Mouse (Mus musculus): ENCODE measurements around the gene Eif2b5. TPM values are rescaled to one million over a fixed set of nuclear protein-coding genes. Genes with fewer than 3 reads are reported as not detected.

The Eif2b5 gene
- polyA plus RNA-seq, 1 experiment from 2014 or later = 46.9 TPM

DNA sequence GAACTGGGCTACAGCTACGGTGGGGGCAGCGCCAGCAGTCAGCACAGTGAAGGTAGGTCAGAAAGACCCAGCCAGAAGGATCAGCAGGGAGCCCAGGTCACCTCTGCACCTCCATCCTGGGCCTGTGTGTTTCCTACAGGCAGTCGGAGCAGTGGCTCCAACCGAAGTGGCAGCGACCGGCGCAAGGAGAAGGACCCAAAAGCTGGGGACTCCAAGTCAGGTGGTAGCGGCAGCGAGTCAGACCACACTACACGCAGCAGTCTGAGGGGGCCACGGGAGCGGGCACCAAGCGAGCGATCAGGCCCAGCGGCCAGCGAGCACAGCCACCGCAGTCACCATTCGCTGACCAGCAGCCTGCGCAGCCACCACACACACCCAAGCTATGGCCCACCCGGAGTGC is 32.3 kb downstream of the Eif2b5 start:
- Histone ChIP-seq H3K9me3 (ENCODE audit: low read length) (no peaks in the 10 kb centered on the region), H3K4me2 (replicated peaks; ENCODE audit: low read depth, low read length) (no peak overlapping the region), H3K27me3 (replicated peaks; ENCODE audit: insufficient read depth, low read length) (no peaks in the 10 kb centered on the region), H3K4me1 (ENCODE audit: insufficient read depth, low read depth, low read length) (no peaks in the 10 kb centered on the region), H3K9ac (replicated peaks; ENCODE audit: low read depth) (no peak overlapping the region), H3K36me3 (ENCODE audit: insufficient read depth, low read length) (peaks cover 35% of the 10 kb centered on the region), H3K4me3 (ENCODE audit: low read depth, low read length) (no peak overlapping the region), H3K27ac (ENCODE audit: low read length) (no peak overlapping the region)
- no peak for TF ChIP-seq EP300 (IDR thresholded peaks at IDR 0.05)
- no peak for TF ChIP-seq CTCF (IDR thresholded peaks at IDR 0.05)
- ATAC-seq (no peak), DNase-seq (ENCODE audit: low spot score) (no peak)
- WGBS = 94% methylated on average over 20 of the region's 20 CpGs

DNA sequence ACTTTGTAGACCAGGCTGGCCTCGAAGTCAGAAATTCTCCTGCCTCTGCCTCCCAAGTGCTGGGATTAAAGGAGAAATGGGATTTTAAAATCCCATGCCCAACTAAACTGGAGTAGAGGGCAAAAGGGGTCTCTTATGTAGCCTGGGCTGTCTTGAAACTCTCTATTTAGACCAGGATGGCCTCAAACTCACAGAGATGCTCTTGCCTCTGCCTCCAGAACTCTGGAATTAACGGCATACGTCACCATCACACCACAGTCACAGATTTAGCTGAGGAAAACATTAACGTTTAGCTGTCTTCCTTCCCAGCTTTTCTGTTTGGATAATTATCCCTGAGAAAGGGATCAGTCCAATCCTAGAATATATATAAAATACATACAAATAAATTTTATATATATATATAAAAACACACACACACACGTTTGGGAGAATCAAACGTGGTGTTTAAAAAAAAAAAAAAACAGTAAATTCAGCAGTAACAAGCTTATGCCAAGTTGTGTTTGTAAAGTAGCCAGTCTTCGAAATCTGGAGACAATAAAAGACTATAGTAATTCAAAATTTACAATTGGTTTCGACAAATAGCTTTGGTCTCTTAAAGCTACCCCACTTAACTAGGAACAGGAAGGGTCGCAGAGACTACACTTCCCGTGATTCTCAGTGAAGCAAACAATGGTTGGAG is 36.1 kb downstream of the Eif2b5 start:
- no peak for DNase-seq (ENCODE audit: low spot score)
- H3K9me3 ChIP-seq (ENCODE audit: low read length) = no peaks in the 10 kb centered on the region
- TF ChIP-seq CTCF (IDR thresholded peaks at IDR 0.05) = no peak
- peaks cover 16% of the 10 kb centered on the region for H3K4me1 ChIP-seq (ENCODE audit: insufficient read depth, low read depth, low read length)
- H3K4me2 ChIP-seq (replicated peaks; ENCODE audit: low read depth, low read length) = peak overlapping the region; percentile 74; the same call in 1 of the 2 replicates
- peaks cover 24% of the 10 kb centered on the region; the same call in 1 of the 2 replicates for H3K36me3 ChIP-seq (ENCODE audit: insufficient read depth, low read length)
- H3K9ac ChIP-seq (replicated peaks; ENCODE audit: low read depth) = no peak overlapping the region
- H3K27ac ChIP-seq (ENCODE audit: low read length) = no peak overlapping the region
- WGBS = 42% methylated on average over 10 of the region's 10 CpGs
- no peaks in the 10 kb centered on the region for H3K27me3 ChIP-seq (replicated peaks; ENCODE audit: insufficient read depth, low read length)
- no peak for ATAC-seq
- no peak overlapping the region for H3K4me3 ChIP-seq (ENCODE audit: low read depth, low read length)

DNA sequence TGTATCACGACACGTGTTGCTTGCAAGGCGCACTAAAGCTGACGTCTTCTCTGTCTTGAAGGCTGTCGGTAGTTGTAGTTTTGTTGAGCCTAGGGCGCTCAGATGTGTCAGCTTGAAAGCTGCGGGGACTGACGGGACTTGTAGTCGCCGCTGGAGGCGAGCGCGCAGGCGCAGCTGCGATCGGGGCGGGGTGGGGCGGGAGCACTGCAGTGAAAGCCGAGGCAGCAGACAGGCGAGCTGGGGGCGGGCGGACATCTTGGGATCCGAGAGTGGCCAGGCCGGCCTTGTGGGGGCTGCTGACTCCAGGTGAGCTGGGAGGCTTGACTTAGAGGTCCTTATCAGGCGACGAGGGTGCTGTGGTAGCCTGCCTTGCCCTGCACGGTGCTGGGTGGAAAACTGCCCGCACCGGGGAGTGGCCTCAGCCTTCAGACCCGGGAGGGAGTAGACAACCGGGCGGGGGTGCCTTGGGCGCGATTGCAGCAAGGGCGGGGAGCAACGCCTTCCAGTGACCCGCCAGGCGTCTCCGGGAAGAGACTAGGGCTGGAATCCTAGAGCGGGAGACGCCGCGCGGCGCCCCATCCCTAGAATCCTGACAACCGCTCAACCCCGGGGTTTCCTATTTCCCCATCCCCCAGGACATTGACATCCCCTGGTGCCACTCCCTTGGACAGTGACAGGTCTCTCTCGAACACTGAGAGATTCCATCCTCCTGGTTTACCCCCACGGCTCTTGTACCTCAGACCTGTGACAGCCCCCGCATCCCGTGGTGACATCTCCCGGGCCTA is 36.9 kb downstream of the Eif2b5 start, which contains the start of gene Ap2m1:
Gene Ap2m1, plus strand, starts transcription at position 183 of the 785 bp plus-strand sequence.
- H3K27ac ChIP-seq (ENCODE audit: low read length) = peak within 1 kb of the TSS; percentile 93
- peak within 1 kb of the TSS; percentile 91 for H3K4me3 ChIP-seq (ENCODE audit: low read depth, low read length)
- WGBS = under 1% methylated on average over 47 of the region's 52 CpGs
- ATAC-seq (peak; percentile 98), DNase-seq (ENCODE audit: low spot score) (peak; percentile 100)
- peaks cover 27% of the 10 kb centered on the region; the same call in 1 of the 2 replicates for H3K36me3 ChIP-seq (ENCODE audit: insufficient read depth, low read length)
- TF ChIP-seq CTCF (IDR thresholded peaks at IDR 0.05) (no peak), EP300 (IDR thresholded peaks at IDR 0.05) (no peak)
- peak within 1 kb of the TSS; percentile 87 for H3K9ac ChIP-seq (replicated peaks; ENCODE audit: low read depth)
- H3K4me1 ChIP-seq (ENCODE audit: insufficient read depth, low read depth, low read length) = peaks cover 16% of the 10 kb centered on the region
- H3K4me2 ChIP-seq (replicated peaks; ENCODE audit: low read depth, low read length) = peak within 1 kb of the TSS; percentile 74
- H3K9me3 ChIP-seq (ENCODE audit: low read length) = no peaks in the 10 kb centered on the region
- H3K27me3 ChIP-seq (replicated peaks; ENCODE audit: insufficient read depth, low read length) = no peaks in the 10 kb centered on the region

DNA sequence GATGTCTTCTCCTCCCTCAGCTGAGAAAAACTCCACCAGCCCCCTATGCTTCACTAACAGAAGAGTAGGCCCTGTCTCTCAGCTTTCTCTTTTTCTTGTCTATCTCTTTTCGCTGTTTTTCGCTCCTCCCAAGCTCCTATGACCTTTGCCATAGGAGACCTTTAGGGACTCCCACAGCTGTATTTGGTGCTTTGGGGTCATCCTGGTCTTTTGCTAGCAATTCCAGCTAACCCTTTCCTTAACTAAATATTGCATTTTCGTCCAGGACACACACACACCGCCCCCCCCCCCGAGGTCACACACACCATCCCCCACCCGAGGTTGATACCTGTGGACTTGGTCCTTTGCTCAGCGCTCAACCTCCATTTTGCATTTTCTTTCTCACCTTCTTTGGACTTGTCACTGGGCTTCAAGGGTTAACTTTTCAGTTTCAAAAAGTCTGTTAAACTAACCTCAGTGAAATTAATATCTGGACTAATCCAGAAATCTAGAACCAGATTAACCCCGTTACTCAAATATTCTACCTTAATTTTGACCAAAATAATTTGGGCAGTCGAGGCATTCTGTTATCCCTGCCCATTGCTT is 37.6 kb downstream of the Eif2b5 start:
- TF ChIP-seq CTCF (IDR thresholded peaks at IDR 0.05) = no peak
- TF ChIP-seq EP300 (IDR thresholded peaks at IDR 0.05) = no peak
- Histone ChIP-seq H3K27ac (ENCODE audit: low read length) (peak overlapping the region; percentile 93), H3K27me3 (replicated peaks; ENCODE audit: insufficient read depth, low read length) (no peaks in the 10 kb centered on the region), H3K9ac (replicated peaks; ENCODE audit: low read depth) (peak overlapping the region; percentile 87), H3K4me3 (ENCODE audit: low read depth, low read length) (peak overlapping the region; percentile 91), H3K36me3 (ENCODE audit: insufficient read depth, low read length) (peaks cover 25% of the 10 kb centered on the region; the same call in 1 of the 2 replicates), H3K4me2 (replicated peaks; ENCODE audit: low read depth, low read length) (peak overlapping the region; percentile 74), H3K4me1 (ENCODE audit: insufficient read depth, low read depth, low read length) (peaks cover 16% of the 10 kb centered on the region), H3K9me3 (ENCODE audit: low read length) (no peaks in the 10 kb centered on the region)
- 25% methylated on average over 9 of the region's 9 CpGs for WGBS
- DNase-seq (ENCODE audit: low spot score) (peak; percentile 39), ATAC-seq (no peak)

DNA sequence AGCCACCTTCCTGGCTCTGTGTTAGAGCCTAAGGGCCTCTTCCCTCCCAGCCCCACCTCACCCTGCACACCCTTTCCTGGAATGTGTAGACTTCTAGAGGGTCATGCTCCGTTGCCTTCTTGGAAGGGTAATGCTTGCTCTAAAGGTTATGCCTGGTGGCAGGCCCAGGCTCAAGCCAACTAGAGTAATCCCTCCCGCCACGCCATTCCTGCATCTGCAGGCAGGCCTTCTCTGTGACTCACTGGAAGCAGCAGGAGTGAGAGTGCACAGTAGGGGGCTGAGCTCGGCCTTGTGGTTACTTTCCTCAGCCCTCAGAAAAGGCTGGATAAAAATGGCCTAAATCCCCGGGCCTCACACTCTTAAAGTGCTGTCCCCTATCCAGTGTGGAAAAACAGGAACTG is 38.5 kb downstream of the Eif2b5 start:
- Histone ChIP-seq H3K36me3 (ENCODE audit: insufficient read depth, low read length) (peaks cover 22% of the 10 kb centered on the region; the same call in 1 of the 2 replicates), H3K27ac (ENCODE audit: low read length) (no peak overlapping the region), H3K27me3 (replicated peaks; ENCODE audit: insufficient read depth, low read length) (no peaks in the 10 kb centered on the region), H3K9me3 (ENCODE audit: low read length) (no peaks in the 10 kb centered on the region), H3K4me2 (replicated peaks; ENCODE audit: low read depth, low read length) (peak overlapping the region; percentile 74), H3K4me3 (ENCODE audit: low read depth, low read length) (peak overlapping the region; percentile 14; the same call in 1 of the 2 replicates), H3K9ac (replicated peaks; ENCODE audit: low read depth) (peak overlapping the region; percentile 32), H3K4me1 (ENCODE audit: insufficient read depth, low read depth, low read length) (peaks cover 16% of the 10 kb centered on the region)
- TF ChIP-seq EP300 (IDR thresholded peaks at IDR 0.05) (no peak), CTCF (IDR thresholded peaks at IDR 0.05) (peak; percentile 5; the same call in 1 of the 2 replicates)
- WGBS = 18% methylated on average over 5 of the region's 5 CpGs
- ATAC-seq (no peak), DNase-seq (ENCODE audit: low spot score) (peak; percentile 52)

All from lung, postnatal 0 days (tissue).